Mouse (Mus musculus): ENCODE measurements around the gene Pard3b.

- TF ChIP-seq CTCF (IDR thresholded peaks at IDR 0.05; ENCODE audit: low read depth, low read length) (no peak), POLR2A (IDR thresholded peaks at IDR 0.05; ENCODE audit: insufficient read depth, low read length) (no peak)
Observed at GRCm38 (mm10) chr1:62254316-62254715, 615.7 kb downstream of the Pard3b start.

All from ES-Bruce4 (cell line).